Mouse (Mus musculus) gastrocnemius, adult 2 months (tissue): ENCODE measurements around the gene Gm10643. TPM values are rescaled to one million over a fixed set of nuclear protein-coding genes. Genes with fewer than 3 reads are reported as not detected.
A peak's percentile ranks its signal among the peaks of the same experiment; 100 is the strongest.

Experiments used
- DNase-seq: peaks from one replicate; pipeline ENCODE4 v3.0.0; 2022
- H3K27ac ChIP-seq: fragments of 200-600 bp; 2 replicates; pipeline ENCODE4 v1.8.1; 2022; ENCODE audit warnings: mild to moderate bottlenecking
- H3K4me3 ChIP-seq: fragments of 200-600 bp; 2 replicates; pipeline ENCODE4 v1.8.1; 2022; ENCODE audit warnings: mild to moderate bottlenecking, moderate library complexity
- CTCF ChIP-seq: fragments of 200-600 bp; IDR thresholded peaks from 2 replicates; pipeline ENCODE4 v1.8.1; 2022; ENCODE audit warnings: antibody characterized with exemption, mild to moderate bottlenecking, moderate library complexity
- intact Hi-C: fragments of 180-260 bp; cut with DNase I; formaldehyde crosslinking; loops from one replicate; pipeline ENCODE4 v1.15.1; 2025
- microRNA-seq: library from miRNA; unstranded; fragments of <30 nt; microRNA quantifications from one replicate; pipeline ENCODE4 v1.2.0, GENCODE M21; 2021
- total RNA-seq, 2 experiments: library from RNA; stranded (reverse); gene quantifications; 2 replicates each; pipeline ENCODE4 v1.2.3; 2021

The Gm10643 gene
- total RNA-seq, 2 experiments from 2014 or later = 0.84 to 1.2 TPM

DNA sequence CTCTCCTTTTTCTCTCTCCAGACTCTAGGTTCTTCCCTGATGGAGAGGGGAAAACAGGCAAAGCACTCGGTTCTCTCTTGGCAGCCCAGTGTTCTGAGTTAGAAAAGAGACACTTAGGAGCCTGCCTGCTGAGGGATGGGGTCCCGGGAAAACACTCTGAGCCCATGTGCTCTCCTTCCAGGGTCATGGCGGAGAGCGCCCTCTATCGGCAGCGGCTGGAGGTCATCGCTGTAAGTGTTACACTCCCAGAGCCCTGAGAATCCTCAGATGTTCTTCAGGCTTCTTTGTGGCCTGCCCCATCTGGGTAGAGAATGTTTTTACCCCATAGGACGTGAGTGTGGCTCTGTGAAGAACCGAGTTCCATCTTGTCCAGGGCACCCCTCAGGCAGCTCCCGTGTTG is 40.8 kb downstream of the Gm10643 start:
- intact Hi-C loops = no loop called here
- TF ChIP-seq CTCF = peak; percentile 68
- DNase-seq = peak; percentile 74
- peak overlapping the region; percentile 76; the same call in 1 of the 2 replicates for H3K27ac ChIP-seq
- no peak overlapping the region for H3K4me3 ChIP-seq

DNA sequence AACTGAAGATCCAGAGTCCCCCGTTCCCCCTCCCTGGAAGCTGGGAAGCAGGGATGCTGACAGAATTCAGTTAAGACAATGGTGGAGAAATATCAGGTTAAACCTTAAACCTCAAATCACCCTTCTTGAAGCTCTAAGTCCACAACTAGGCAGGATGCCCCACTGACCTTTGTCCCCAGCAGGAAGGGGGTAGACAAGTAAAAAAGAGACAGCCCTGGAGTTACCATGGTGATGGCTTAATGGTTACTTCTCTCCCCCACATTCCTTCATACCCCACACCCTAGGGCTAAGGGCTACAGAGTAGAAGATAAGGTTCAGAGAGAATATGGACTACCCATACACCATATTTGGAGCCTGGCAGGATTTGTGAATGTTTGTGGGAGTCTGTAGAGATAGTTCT is 41.3 kb downstream of the Gm10643 start:
- no peak overlapping the region; the same call in 1 of the 2 replicates for H3K4me3 ChIP-seq
- no peak for DNase-seq
- TF ChIP-seq CTCF = no peak
- intact Hi-C loops = no loop called here
- H3K27ac ChIP-seq = peak overlapping the region; percentile 76

DNA sequence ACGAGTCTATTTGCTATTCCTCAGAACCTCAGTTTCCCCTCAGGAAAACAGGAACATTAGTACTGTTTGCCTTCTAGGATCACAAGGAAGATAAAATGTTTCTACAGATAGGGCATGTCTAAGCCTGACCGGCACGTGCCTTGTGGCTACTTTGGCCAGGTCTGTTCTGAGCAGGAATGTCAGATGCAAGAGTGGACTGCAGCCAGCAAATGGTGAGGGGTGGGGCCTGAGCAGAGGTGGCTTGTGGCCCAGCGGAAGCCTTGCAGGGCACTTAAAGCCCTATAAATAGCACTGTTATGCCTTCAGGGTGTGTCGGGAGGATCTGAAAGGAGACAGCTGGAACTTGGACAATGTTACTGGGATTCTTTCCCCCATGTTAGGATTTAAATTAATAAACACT is 41.9 kb downstream of the Gm10643 start:
- no peak for TF ChIP-seq CTCF
- intact Hi-C loops = no loop called here
- H3K27ac ChIP-seq = peak overlapping the region; percentile 76
- DNase-seq = peak; percentile 89
- peak overlapping the region; percentile 2; the same call in 1 of the 2 replicates for H3K4me3 ChIP-seq

DNA sequence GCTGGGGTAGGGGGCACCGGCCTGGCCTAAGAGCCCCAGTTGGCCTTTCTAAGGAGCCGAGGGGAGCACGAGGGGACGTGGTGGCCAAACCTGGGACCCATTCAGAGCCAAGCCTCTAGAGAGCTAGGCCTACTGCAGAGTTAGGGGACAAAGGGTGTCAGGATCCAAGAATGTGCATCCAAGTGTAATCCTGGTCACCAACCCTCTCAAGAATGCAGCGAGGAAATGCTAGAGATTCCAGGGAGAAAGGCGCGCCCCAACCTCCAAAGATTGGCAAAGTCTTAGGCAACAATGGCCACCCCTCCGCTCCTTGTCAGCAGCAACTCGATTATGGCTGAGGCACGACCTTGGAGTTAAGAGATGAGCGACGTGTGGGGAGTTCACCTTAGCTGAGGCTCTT is 43.4 kb downstream of the Gm10643 start:
- H3K27ac ChIP-seq = peak overlapping the region; percentile 5; the same call in 1 of the 2 replicates
- DNase-seq = no peak
- H3K4me3 ChIP-seq = no peak overlapping the region
- TF ChIP-seq CTCF = no peak
- intact Hi-C loops = no loop called here

DNA sequence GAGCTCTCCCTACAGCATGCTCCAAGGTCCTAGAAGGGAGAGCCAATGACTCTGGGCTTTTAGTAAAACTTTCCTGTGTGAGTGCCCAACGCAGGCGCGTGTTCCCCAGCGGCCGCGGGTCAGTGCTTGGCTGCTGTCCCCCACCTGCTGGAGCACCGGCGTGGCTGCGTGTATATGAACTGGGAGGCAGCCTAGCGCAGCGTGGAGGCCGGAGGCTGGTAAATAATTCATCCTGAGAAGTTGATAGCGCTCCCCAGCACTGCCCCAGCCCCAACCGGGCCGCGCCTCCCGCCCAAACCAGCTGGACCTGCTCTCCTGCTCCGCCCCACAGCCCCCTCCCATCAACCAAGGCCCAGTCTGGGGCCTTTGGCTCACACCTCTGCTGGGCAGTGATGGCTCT is 43.8 kb downstream of the Gm10643 start, which contains the start of gene Palm3:
Gene Palm3, plus strand, starts transcription at position 376 of the 400 bp plus-strand sequence.
- no peak for TF ChIP-seq CTCF
- no peak within 1 kb of the TSS for H3K4me3 ChIP-seq
- intact Hi-C loops = no loop called here
- DNase-seq = peak; percentile 33
- H3K27ac ChIP-seq = peak within 1 kb of the TSS; percentile 5; the same call in 1 of the 2 replicates

DNA sequence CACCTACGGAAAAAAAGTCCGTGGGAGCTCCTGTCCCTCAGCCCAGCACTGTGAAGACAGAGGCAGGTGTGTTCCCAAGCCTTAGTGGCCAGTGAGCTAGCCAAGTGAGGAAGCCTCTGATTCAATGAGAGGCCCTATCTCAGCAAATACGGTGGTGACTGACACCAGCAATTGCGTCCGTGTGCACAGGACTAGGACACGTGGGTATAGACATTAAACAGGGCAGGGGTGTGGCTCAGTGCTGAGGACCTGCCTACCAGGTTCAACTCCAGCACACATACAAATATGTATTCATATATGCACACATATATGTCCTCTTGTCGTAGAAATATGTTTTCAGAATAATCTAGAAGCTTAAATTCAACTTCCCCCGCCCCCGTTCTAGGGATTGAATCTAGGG is 45.2 kb downstream of the Gm10643 start:
- no peak for DNase-seq
- no peak for TF ChIP-seq CTCF
- no peak overlapping the region for H3K27ac ChIP-seq
- no peak overlapping the region for H3K4me3 ChIP-seq
- intact Hi-C loops = no loop called here

DNA sequence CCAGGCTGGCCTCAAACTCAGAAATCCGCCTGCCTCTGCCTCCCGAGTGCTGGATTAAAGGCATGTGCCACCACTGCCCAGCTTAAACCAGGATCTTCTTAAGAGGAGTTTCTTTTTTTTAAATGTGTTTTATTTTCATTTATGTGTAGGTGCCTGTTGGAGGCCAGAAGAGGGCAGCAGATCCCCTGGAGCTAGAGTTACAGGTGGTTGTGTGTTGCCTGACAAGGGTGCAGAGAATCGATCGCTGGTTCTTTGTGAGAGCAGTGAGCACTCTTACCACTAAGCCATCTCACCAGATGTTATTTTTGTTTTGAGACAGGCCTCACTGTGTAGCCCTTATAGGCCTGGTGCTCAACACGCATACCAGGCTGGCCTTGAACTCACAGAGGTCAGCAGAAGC is 49.1 kb downstream of the Gm10643 start:
- Histone ChIP-seq H3K4me3 (no peak overlapping the region), H3K27ac (no peak overlapping the region)
- no peak for TF ChIP-seq CTCF
- DNase-seq = no peak
- intact Hi-C loops = no loop called here

Small RNAs within 50 kb of the gene (microRNA-seq; reads per million reads assigned to microRNA genes)
- gene Mir709 = not detected

Other genes with a start within 250 kb of the Gm10643 start
- 10 to 100 TPM; 14.7 to 22.5 TPM for gene Adgrl1, start 165.0 kb downstream of the Gm10643 start, total RNA-seq
- under 1 TPM; 0.64 to 0.84 TPM for gene Gm10644, start 109.9 kb downstream of the Gm10643 start, total RNA-seq
- gene Asf1b, start 109.6 kb downstream of the Gm10643 start, total RNA-seq = under 1 TPM; 0.23 to 0.42 TPM
- 100 to 1,000 TPM; 137 to 165 TPM for gene Prkaca, start 92.1 kb downstream of the Gm10643 start, total RNA-seq
- gene Samd1, start 67.5 kb downstream of the Gm10643 start, total RNA-seq = 10 to 100 TPM; 15.1 to 19.8 TPM
- gene 1700067K01Rik, start 63.6 kb downstream of the Gm10643 start, total RNA-seq = under 1 TPM in 1 of 2 experiments, not detected in 1; 0.48 TPM
- gene 2210011C24Rik, start 53.0 kb downstream of the Gm10643 start, total RNA-seq = 1 to 10 TPM; 1.5 to 2.1 TPM
- under 1 TPM in 1 of 2 experiments, not detected in 1; 0.31 TPM for gene Palm3, start 43.7 kb downstream of the Gm10643 start, total RNA-seq
- gene Il27ra, start 22.5 kb downstream of the Gm10643 start, total RNA-seq = under 1 TPM; 0.36 to 0.61 TPM
- not detected for gene Rln3, start 20.1 kb downstream of the Gm10643 start, total RNA-seq
- 1 to 10 TPM; 4.4 to 4.7 TPM for gene Rfx1, start 1.7 kb upstream of the Gm10643 start, total RNA-seq
- gene Dcaf15, start 39.6 kb upstream of the Gm10643 start, total RNA-seq = 1 to 10 TPM; 4.8 to 5.4 TPM
- gene Podnl1, start 60.9 kb upstream of the Gm10643 start, total RNA-seq = not detected
- gene Cc2d1a, start 82.8 kb upstream of the Gm10643 start, total RNA-seq = 10 to 100 TPM; 16.8 to 18.6 TPM
- under 1 TPM; 0.28 to 0.50 TPM for gene 4930432K21Rik, start 82.9 kb upstream of the Gm10643 start, total RNA-seq
- gene Nanos3, start 120.1 kb upstream of the Gm10643 start, total RNA-seq = not detected
- gene Zswim4, start 171.9 kb upstream of the Gm10643 start, total RNA-seq = 1 to 10 TPM; 5.2 to 8.6 TPM
- 100 to 1,000 TPM; 187 to 222 TPM for gene D8Ertd738e, start 184.6 kb upstream of the Gm10643 start, total RNA-seq
- gene Mri1, start 192.2 kb upstream of the Gm10643 start, total RNA-seq = 10 to 100 TPM; 14.0 to 15.9 TPM
- 1 to 10 TPM; 7.7 to 9.1 TPM for gene Ccdc130, start 205.2 kb upstream of the Gm10643 start, total RNA-seq